Mouse (Mus musculus) heart, postnatal 4 days (tissue): Measurements from ENCODE around the gene Slc19a1. TPM values are rescaled to one million over a fixed set of nuclear protein-coding genes. Genes with fewer than 3 reads are reported as not detected.
A peak's percentile ranks its signal among the peaks of the same experiment; 100 is the strongest.

ENCODE experiments used
- DNase-seq: peaks from one replicate; pipeline ENCODE4 v3.0.0; 2021
- total RNA-seq, 2 experiments: library from RNA; stranded (reverse); gene quantifications; 2 replicates each; pipeline ENCODE4 v1.2.3; 2021

Slc19a1 gene
- total RNA-seq, 2 experiments from 2014 or later = 5.5 to 11.8 TPM

GRCm38 (mm10) chr10:77097006-77097889, 65.2 kb downstream of the Slc19a1 start:
- DNase-seq = no peak

GRCm38 (mm10) chr10:77097890-77098200, 65.8 kb downstream of the Slc19a1 start:
- DNase-seq = peak; percentile 33

GRCm38 (mm10) chr10:77098619-77099018, 66.6 kb downstream of the Slc19a1 start:
- DNase-seq = peak; percentile 34

- DNase-seq = no peak
These were observed 67.7 kb downstream of the Slc19a1 start for GRCm38 (mm10) chr10:77099777-77100176.

GRCm38 (mm10) chr10:77103689-77104088, 71.6 kb downstream of the Slc19a1 start:
- DNase-seq = no peak

GRCm38 (mm10) chr10:77104327-77104726, 72.3 kb downstream of the Slc19a1 start:
- no peak for DNase-seq

GRCm38 (mm10) chr10:77108106-77108505, 76.1 kb downstream of the Slc19a1 start:
- no peak for DNase-seq

GRCm38 (mm10) chr10:77110010-77110409, 78.0 kb downstream of the Slc19a1 start:
- DNase-seq = peak; percentile 69

Other genes starting within 250 kb of the Slc19a1 start
- 10 to 100 TPM; 10.0 to 11.3 TPM for gene Pcbp3, start 70.4 kb upstream of the Slc19a1 start, total RNA-seq
- 10 to 100 TPM; 70.4 to 74.9 TPM for gene Col18a1, start 134.3 kb downstream of the Slc19a1 start, total RNA-seq
- gene Pofut2, start 227.0 kb downstream of the Slc19a1 start, total RNA-seq = 10 to 100 TPM; 69.1 to 71.0 TPM